Mouse (Mus musculus) lung, adult 10 weeks (tissue): ENCODE data around the gene Cd33. TPM values are rescaled to one million over a fixed set of nuclear protein-coding genes. Genes with fewer than 3 reads are reported as not detected.

Source experiments
- polyA plus RNA-seq: library from polyadenylated mRNA; stranded (reverse); fragments of 350-450 nt; fragmentation: Illumina TruSeq; extraction: RNeasy Lipid Tissue Mini Kit (QIAGEN cat#74804); gene quantifications from one replicate; pipeline ENCODE4 v1.2.3, GENCODE M21; 2014; ENCODE audit warnings: low read depth, low replicate concordance; ENCODE audit not compliant: insufficient read depth

Gene Cd33
- polyA plus RNA-seq = 3.8 TPM

DNA sequence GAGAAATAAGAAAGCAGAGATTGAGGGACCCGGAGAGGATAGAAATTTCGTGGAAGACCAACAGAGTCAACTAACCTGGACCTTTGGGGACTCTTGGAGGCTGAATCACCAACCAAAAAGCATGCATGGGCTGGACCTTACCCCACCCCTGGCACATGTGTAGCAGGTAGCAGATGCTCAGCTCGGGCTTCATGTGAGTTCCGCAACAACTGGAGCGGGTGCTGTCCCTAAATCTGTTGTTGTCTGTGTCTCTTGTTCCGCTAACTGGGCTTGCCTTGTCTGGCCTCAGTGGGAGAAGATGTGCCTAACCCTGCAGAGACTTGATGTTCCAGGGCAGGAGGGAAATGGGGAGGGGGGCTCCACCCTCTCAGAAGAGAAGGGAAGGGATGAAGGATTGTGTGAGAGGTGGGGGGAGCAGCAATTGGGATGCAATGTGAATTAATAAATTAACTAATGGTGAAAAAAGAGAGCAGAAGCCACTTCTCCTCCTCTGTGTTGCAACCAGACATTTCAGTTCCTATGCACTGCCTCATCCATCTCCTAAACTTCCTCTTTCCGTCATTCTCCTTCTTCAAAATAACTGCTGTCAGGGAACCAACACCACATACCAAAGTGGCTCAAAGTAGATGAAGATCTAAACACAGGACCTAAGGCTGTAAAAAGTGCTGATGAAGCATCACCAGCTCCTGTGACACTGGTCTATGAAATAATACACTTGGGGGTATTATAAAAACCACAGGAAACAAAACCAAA, at the start of gene Cd33:
TSS of gene Cd33 (minus strand) at position 204 of the 753 bp plus-strand sequence.

DNA sequence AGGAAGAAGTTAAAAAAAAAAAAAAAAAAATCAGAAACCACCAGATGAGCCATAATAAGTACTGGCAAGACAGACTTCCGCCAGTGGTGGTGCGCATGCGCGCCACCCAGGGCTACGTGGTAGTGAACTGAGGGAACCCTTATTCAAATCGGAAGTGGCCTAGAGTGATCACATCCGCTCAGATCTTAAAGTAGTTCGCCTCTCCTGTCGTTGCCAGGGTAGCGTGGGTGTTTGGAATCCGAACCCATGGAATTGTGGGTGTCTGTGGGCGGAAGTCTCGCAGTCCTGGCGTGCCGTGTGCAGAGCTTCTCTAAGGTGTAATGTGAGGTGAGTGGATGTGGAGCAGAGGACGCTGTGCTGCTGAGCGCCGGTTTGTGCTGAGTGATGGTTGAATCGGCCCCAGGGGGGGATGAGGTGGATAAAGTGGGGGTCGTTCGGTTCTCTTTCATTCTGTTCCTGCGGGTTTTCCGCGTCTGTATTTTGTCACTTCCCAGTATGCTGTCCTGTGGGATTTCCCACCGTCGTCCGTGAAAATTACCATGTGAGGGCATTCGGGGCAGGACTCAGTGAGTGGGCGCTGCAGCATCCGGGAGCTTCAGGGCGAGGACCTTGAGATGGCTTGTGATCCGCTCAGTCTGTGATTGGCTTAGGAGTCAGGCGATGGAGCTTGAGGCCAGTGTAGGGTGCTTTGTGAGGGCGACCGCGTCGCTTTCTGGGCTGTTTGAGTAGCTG, 35.4 kb upstream of the Cd33 start, which contains the start of gene Zfp719:
TSS of gene Zfp719 (plus strand) at position 171 of the 732 bp plus-strand sequence.

DNA sequence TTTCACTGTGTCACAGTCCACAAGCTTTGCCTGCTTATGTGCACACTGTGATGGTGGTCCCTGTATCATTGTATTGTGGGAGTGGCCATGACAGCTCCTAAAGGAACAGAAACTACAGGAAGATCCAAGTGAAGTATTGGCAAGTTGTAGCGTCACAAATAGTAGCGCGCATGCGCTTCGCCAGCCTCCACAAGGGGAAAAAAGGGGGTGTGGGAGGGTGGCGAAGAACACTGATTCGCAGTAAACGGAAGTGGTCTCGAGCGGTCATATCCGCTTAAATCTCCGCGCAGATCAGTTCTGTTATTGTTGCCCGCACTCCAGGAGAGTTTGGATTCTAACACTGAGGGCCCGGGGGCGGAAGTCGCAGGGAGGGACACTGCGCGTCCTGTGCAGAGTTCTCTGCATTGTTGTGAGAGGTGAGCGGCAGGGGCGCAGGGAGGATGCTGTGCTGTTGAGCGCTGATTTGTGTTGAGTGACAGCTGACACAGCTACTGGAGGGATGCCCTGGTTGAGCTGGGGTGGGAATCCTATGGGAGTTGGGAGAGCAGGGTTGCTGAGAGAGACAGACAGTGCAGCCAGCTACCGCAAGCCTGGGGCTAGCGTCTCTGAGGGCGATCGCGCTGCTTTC, 17.9 kb upstream of the Cd33 start, which contains the start of gene Zfp658:
TSS of gene Zfp658 (plus strand) at position 251 of the 628 bp plus-strand sequence.

DNA sequence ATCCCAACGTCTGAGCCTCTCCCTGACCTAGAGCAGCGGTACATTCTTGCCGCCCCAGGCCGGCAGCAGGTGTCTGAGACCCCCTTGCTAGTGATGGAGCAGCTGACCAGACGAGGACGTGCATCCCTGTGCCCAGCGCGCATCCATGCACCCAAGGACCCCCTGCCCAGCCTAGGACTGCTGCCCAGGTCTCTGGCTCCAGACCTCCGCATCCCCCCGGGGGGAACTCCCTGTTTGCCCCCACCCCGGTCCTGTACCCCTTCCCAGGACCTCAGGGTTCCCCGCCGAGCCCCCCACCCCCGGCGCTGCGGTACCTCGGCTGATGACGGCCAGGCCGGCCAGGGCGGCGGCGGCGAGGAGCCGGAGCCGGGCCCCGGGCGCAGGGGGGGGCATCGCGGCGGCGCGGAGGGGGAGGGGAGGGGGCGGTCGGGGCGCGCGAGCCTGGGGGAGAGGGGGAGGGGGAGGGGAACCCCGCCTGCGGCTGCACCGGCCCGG, 54.5 kb downstream of the Cd33 start, which contains the start of gene Iglon5:
TSS of gene Iglon5 (minus strand) at position 445 of the 495 bp plus-strand sequence.

Other genes starting within 250 kb of the Cd33 start
- 9.2 TPM for gene Zfp715, start 231.1 kb downstream of the Cd33 start, polyA plus RNA-seq
- gene Siglecf, start 193.1 kb downstream of the Cd33 start, polyA plus RNA-seq = 8.8 TPM
- 6.0 TPM for gene Siglecg, start 136.2 kb downstream of the Cd33 start, polyA plus RNA-seq
- gene Lim2, start 116.8 kb downstream of the Cd33 start, polyA plus RNA-seq = not detected
- gene Nkg7, start 107.4 kb downstream of the Cd33 start, polyA plus RNA-seq = 26.8 TPM
- gene Cldnd2, start 103.6 kb downstream of the Cd33 start, polyA plus RNA-seq = not detected
- gene Etfb, start 100.3 kb downstream of the Cd33 start, polyA plus RNA-seq = 277 TPM
- 0.43 TPM for gene Gm45233, start 100.3 kb downstream of the Cd33 start, polyA plus RNA-seq
- gene Vsig10l, start 81.3 kb downstream of the Cd33 start, polyA plus RNA-seq = 1.2 TPM
- gene Iglon5, start 54.4 kb downstream of the Cd33 start, polyA plus RNA-seq = 0.22 TPM
- not detected for gene 4931406B18Rik, start 38.5 kb downstream of the Cd33 start, polyA plus RNA-seq
- gene Zfp658, start 17.8 kb upstream of the Cd33 start, polyA plus RNA-seq = 1.9 TPM
- 3.3 TPM for gene Zfp719, start 35.2 kb upstream of the Cd33 start, polyA plus RNA-seq
- not detected for gene Zfp819, start 62.7 kb upstream of the Cd33 start, polyA plus RNA-seq
- not detected for gene Ceacam18, start 90.3 kb upstream of the Cd33 start, polyA plus RNA-seq
- 5.0 TPM for gene Siglece, start 115.7 kb upstream of the Cd33 start, polyA plus RNA-seq
- gene Ctu1, start 127.6 kb upstream of the Cd33 start, polyA plus RNA-seq = 6.5 TPM
- 1.1 TPM for gene Klk14, start 146.0 kb upstream of the Cd33 start, polyA plus RNA-seq
- 3.6 TPM for gene Klk13, start 168.1 kb upstream of the Cd33 start, polyA plus RNA-seq
- not detected for gene Klk12, start 224.5 kb upstream of the Cd33 start, polyA plus RNA-seq
- gene Klk11, start 230.2 kb upstream of the Cd33 start, polyA plus RNA-seq = 1.8 TPM
- 0.92 TPM for gene Klk10, start 236.6 kb upstream of the Cd33 start, polyA plus RNA-seq
- gene Klk9, start 247.5 kb upstream of the Cd33 start, polyA plus RNA-seq = not detected